Mouse (Mus musculus) 416B (cell line): ENCODE measurements at regions not wholly inside any gene's neighbourhood (a gene's known extent, or its start where the extent isn't known, plus 50 kb on each side); places are given as distances from the start of the nearest gene placed in this dataset.
A peak's percentile ranks its signal among the peaks of the same experiment; 100 is the strongest.
"Not testable (repeated sequence)": the region's sequence is repeated elsewhere in the genome, so short reads cannot be mapped to it uniquely, and the experiment has no call there.

Experiments used
- DNase-seq: peaks from one replicate; pipeline ENCODE4 v3.0.0; 2011; ENCODE audit warnings: low read depth

GRCm38 (mm10) chr3:109224526-109224925, 101.6 kb downstream of the Slc25a24 start:
- DNase-seq = no peak

- DNase-seq = no peak
Measured at GRCm38 (mm10) chr3:109234275-109234674, 106.2 kb upstream of the Vav3 start.

GRCm38 (mm10) chr3:109236918-109237317, 103.5 kb upstream of the Vav3 start:
- peak; percentile 81 for DNase-seq

DNA sequence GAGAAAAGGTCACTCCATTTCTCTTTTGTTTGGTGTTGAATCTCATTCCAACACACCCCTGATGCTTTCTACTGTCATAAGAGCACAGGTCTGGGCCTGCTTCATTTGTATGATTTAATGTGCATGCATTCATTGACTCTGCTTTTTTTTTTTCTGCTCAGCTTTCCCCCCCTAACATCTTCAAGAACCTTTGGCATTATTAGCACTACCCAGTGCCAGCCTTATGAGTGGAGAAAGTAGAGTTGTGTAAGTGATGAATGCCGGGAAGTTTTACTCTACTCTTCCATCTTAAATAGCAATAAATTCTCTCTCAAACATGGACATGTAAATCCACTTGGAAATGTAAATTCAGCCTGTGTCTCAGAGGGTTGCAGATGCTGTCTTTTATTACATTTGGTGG, 97.0 kb upstream of the Vav3 start:
- no peak for DNase-seq

- no peak for DNase-seq
Measured at GRCm38 (mm10) chr3:109248801-109249200, 91.7 kb upstream of the Vav3 start.

- DNase-seq = peak; percentile 20
Measured at GRCm38 (mm10) chr3:109249359-109249758, 91.1 kb upstream of the Vav3 start.

DNA sequence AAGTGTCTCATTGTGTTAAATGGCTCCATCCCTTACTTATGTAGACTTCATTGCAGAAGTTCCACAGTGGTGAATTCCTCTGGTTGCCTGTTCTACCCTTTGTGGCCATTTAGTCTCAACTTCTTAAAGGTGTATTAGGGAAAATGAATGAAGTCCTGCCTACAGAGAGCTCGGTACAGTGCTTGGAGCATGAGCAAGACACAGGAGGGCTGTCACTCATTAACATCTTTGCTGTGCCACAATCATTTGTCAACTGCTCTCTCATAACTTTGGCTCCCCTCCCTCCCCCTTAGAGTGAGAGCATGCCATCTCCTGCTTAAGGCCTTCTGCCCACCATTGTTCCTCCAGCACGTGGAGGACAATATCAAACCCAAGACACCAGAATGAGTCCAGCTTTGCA, 90.5 kb upstream of the Vav3 start:
- DNase-seq = no peak

DNA sequence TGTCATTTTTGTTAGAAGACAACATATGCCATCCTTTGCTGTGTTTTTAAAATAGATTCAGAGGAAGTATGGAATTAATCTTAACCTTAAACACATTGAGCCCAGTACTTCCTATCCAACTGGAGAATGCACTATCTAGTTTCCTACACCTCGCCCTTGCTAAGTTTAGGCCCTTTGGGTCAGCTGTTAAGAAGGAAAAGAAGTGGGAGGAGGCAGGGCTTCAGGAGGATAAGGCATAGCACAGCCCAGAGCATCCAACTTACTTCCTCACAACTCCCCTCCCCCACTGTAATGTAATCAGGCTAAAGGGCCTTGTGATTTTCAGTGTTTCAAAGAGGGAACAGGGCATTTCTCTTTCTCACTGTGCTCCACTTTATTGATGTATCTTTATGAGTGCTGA, 88.7 kb upstream of the Vav3 start:
- peak; percentile 60 for DNase-seq

- DNase-seq = peak; percentile 94
Measured at GRCm38 (mm10) chr3:109254001-109254630, 86.3 kb upstream of the Vav3 start.

GRCm38 (mm10) chr3:109254957-109255356, 85.5 kb upstream of the Vav3 start:
- DNase-seq = peak; percentile 95

DNA sequence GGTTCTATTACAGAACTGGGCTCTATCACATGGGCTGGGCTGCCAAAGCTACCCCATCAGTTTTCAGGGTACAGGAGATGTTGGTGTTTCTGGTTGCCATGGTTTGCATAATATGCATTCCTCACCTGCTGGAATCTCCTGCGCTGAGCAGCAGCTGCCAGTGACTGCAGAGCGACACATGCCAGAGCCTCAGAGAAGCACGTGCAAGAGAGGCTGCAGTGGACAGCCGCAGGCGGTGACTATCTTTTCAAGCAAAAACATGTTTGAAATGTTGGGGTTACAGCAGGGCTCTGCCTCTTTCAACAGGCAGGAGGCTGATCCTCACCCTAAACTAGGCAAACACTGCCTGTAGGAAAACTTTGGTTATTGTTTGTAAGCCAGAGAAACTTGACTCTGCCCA, 83.7 kb upstream of the Vav3 start:
- DNase-seq = no peak

DNA sequence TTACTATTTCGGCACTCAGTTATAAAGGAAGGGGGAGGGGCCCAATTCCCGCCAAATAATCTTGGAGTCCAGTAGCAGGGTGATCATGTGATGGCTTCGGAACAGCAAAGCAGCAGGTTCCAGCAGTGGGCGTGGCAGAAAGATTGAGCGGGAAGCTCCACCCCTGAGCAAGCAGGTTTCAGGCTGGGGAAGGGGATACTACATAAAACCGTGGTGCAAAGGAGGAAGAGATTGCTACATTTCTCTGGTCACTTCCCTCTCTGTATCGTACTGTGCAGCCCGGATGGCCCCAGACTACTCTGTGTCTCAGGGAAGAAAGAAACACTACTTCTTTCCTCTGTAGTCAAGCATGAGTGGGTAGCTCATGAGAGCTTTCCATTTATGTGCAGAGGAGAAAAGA, 73.5 kb upstream of the Vav3 start:
- DNase-seq = not testable (repeated sequence)

- DNase-seq = no peak
Measured at GRCm38 (mm10) chr3:109270783-109271182, 69.7 kb upstream of the Vav3 start.

GRCm38 (mm10) chr3:109273074-109273801, 67.2 kb upstream of the Vav3 start:
- DNase-seq = peak; percentile 65

- DNase-seq = no peak
Measured at GRCm38 (mm10) chr3:109273802-109274155, 66.7 kb upstream of the Vav3 start.

GRCm38 (mm10) chr3:109279086-109279485, 61.4 kb upstream of the Vav3 start:
- no peak for DNase-seq

GRCm38 (mm10) chr3:109286590-109286989, 53.9 kb upstream of the Vav3 start:
- DNase-seq = peak; percentile 80
